ENCODE assay signal across 32 mouse cellular contexts in genomic region chr15:99731678-99732077, GRCm38 (mm10). TPM values are rescaled to one million over a fixed set of nuclear protein-coding genes. Genes with fewer than 3 reads are reported as not detected.
"Had no signal": no experiment of that assay in that cellular context is flagged by ENCODE, and none has a peak within 500 bp of the region (broad histone marks: within the 10 kb centered on the region; RNA-seq: fewer than 3 reads in every experiment).

No protein-coding gene starts in this region.

- H3K4me3 ChIP-seq: gastrocnemius, adult 2 months; heart, embryonic 10.5 days; heart, embryonic 12.5 days; hindbrain, embryonic 10.5 days; hindbrain, embryonic 12.5 days; intestine, embryonic 15.5 days; layer of hippocampus, adult 2 months; left cerebral cortex, adult 2 months; limb, embryonic 10.5 days; limb, embryonic 12.5 days; liver, embryonic 13.5 days had no signal

- H3K4me2 ChIP-seq: heart, embryonic 12.5 days; hindbrain, embryonic 12.5 days; hindbrain, embryonic 14.5 days; intestine, embryonic 15.5 days; limb, embryonic 12.5 days; liver, embryonic 11.5 days; liver, embryonic 13.5 days had no signal

- H3K27ac ChIP-seq: gastrocnemius, adult 2 months; heart, embryonic 10.5 days; hindbrain, embryonic 10.5 days; hindbrain, embryonic 12.5 days; hindbrain, embryonic 14.5 days; intestine, embryonic 15.5 days; layer of hippocampus, adult 2 months; left cerebral cortex, adult 2 months; limb, embryonic 10.5 days; limb, embryonic 12.5 days; liver, embryonic 13.5 days had no signal

- H3K9ac ChIP-seq: heart, embryonic 12.5 days; hindbrain, embryonic 12.5 days; hindbrain, embryonic 14.5 days; intestine, embryonic 15.5 days; limb, embryonic 12.5 days; liver, embryonic 13.5 days had no signal

- DNase-seq: gastrocnemius, adult 2 months; gastrocnemius, postnatal 10 days; gastrocnemius, postnatal 25 days; heart, adult 18-20 months; heart, postnatal 10 days; heart, postnatal 4 days; kidney, adult 18-20 months; kidney, adult 8-10 months; kidney, postnatal 10 days; kidney, postnatal 25 days; kidney, postnatal 4 days; liver; liver, embryonic 13.5 days had no signal

- H3K9me3 ChIP-seq: heart, embryonic 10.5 days; heart, embryonic 12.5 days; intestine, embryonic 15.5 days; limb, embryonic 10.5 days had no signal

- ATAC-seq: hindbrain, embryonic 16.5 days; inflammation-experienced regulatory T-cells, adult 6 months; intestine, embryonic 15.5 days; intestine, postnatal 0 days had no signal

- H3K27me3 ChIP-seq: heart, embryonic 12.5 days; hindbrain, embryonic 12.5 days; intestine, embryonic 15.5 days; limb, embryonic 12.5 days; liver, embryonic 13.5 days had no signal

RNA-seq across cellular contexts. Expression of gene Gm17349, which starts 26.4 kb away (rescaled TPM):
- total RNA-seq: granulocyte monocyte progenitor cell, adult 5-6 weeks had no signal
- polyA plus RNA-seq: heart, embryonic 10.5 days; heart, embryonic 12.5 days; heart, embryonic 14.5 days; heart, embryonic 16.5 days; hindbrain, embryonic 10.5 days; hindbrain, embryonic 12.5 days; hindbrain, embryonic 14.5 days; hindbrain, embryonic 16.5 days; inflammation-experienced regulatory T-cells, adult 6 months; intestine, embryonic 15.5 days; kidney, embryonic 14.5 days; kidney, embryonic 16.5 days; limb, embryonic 10.5 days; limb, embryonic 12.5 days; liver, embryonic 11.5 days; liver, embryonic 13.5 days had no signal
